Mouse (Mus musculus) erythroblast, embryonic 14.5 days (primary cell): Measurements from ENCODE around the gene D1Ertd622e.

Source experiments
- GATA1 ChIP-seq: IDR thresholded peaks from 2 replicates; pipeline ENCODE4 v1.6.1; 2012; ENCODE audit warnings: low read length, inconsistent platforms, mixed read lengths
- TAL1 ChIP-seq: IDR thresholded peaks from 3 replicates; pipeline ENCODE4 v1.6.1; 2012; ENCODE audit warnings: low read length, inconsistent platforms, mixed read lengths

DNA sequence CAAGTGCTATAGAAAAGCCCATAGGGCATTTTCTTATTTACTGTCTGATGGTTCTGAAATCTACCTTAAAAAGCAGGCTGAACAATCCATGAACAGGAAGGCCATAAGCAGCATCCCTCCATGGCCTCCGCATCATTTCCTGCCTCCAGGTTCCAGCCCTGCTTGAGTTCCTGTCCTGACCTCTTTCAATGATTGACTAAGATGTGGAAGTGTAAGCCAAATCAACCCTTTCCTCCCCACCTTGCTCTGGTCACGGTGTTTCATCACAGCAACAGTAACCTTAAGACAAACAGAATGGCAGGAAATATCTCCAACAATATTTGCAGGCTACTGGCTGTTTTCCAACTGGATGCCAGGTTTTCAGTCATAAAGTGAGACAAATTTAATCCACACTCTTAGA is 4.7 kb downstream of the D1Ertd622e start:
- TF ChIP-seq TAL1, result no peak
- TF ChIP-seq GATA1, result no peak
